Mouse (Mus musculus) large intestine, adult 2 months (tissue): ENCODE measurements around the gene Baiap2l2. TPM values are rescaled to one million over a fixed set of nuclear protein-coding genes. Genes with fewer than 3 reads are reported as not detected.

Source experiments
- DNase-seq: peaks from one replicate; pipeline ENCODE4 v3.0.0-alpha.2; 2012; ENCODE audit warnings: low read depth, low spot score
- WGBS: fragments of 180-500 bp; shearing (Covaris S2); methylation state at CpG from one replicate; pipeline ENCODE4 v1.1.7; 2018; 5-methylcytosine and 5-hydroxymethylcytosine counted together
- polyA plus RNA-seq: library from polyadenylated mRNA; depleted of rRNA; stranded (reverse); fragments of >200 nt; gene quantifications from 2 replicates; pipeline ENCODE4 v1.2.3, GENCODE M21; 2012; rRNA removed

The Baiap2l2 gene
- 223 and 289 TPM in 2 replicates for polyA plus RNA-seq

DNA sequence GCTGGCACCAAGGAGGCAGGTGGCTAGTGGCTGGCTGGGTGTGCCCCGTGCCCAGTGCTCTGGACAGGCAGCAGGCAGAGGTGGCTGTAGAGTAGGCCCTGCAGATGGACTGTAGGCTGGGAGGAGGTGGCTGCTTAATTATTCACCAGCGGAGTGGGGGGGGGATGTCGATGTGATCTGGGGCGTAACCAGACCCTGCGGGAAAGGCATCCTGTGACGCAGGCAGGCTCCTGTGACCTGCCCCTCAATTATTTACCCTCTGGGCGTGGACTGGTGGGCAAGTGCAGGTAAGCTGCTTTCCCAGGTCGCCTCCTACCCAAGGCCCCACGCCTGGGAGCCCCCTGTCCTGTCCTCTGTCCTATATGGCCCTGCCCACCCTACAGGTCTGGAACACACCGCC, at the start of gene Baiap2l2:
TSS of gene Baiap2l2 (minus strand) at position 139 of the 400 bp plus-strand sequence.
- WGBS, result 33% methylated on average over 10 of the region's 10 CpGs
- no peak for DNase-seq

- WGBS, result 11% methylated on average over 4 of the region's 4 CpGs
- no peak for DNase-seq
Observed at GRCm38 (mm10) chr15:79333409-79333808, 48.1 kb upstream of the Baiap2l2 start.

DNA sequence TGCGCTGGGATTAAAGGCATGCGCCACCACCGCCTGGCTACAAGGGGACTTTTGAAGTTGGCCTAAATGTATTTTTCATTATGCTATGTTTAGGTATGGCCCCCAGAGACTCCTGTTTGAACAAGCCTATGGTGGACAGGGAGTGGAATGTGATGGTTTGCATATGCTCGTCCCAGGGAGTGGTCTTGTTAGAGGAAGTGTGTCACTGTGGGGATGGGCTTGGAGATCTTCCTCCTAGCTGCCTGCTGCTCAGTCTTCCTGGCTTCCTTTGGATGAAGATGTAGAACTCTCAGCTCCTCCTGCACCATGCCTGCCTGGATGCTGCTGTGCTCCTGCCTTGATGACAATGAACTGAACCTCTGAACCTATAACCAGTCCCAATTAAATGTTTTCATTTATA, 45.2 kb upstream of the Baiap2l2 start:
- WGBS, result 70% methylated on average over 4 of the region's 4 CpGs
- no peak for DNase-seq

DNA sequence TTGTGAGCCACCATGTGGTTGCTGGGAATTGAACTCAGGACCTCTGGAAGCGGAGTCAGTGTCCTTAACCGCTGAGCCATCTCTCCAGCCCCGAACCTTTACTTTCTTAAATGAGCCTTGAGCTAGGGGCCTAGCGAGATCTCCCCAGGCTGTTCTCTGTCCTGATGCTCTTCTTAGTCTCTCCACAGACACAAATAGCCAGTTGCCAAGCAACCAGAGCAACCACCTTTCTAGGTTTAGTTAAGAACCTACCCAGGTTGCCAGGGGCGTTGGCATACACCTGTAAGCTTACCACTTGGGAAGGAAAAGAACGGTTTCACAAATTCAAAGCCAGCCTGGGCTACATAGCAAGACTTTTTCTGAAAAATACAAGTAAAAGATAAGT, 44.6 kb upstream of the Baiap2l2 start:
- DNase-seq, result no peak
- 76% methylated on average over 6 of the region's 6 CpGs for WGBS

DNA sequence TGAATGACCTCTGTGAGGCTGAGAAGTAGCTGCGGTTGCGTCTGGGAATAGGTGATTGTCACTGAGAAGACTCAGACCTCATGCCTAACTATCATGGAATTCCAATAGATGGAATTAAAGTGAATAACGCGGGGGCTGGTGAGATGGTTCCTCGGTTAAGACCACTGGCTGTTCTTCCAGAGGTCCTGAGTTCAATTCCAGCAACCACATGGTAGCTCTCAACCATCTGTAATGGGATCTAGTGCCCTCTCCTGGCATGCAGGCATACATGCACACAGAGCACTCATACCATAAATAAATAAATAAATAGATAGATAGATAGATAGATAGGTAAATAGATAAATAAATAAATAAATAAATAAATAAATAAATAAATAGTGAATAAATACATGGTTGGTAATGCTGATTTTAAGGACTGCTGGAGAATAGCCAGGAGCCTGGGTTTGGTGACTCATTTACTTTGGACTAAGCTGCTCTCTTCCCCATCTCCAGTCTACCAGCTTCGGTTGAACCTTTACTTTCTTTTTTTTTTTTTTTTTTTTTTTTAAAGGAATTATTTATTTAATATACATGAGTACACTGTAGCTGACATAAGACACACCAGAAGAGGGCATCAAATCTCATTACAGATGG, 44.1 kb upstream of the Baiap2l2 start:
- WGBS, result 94% methylated on average over 6 of the region's 6 CpGs
- no peak for DNase-seq

DNA sequence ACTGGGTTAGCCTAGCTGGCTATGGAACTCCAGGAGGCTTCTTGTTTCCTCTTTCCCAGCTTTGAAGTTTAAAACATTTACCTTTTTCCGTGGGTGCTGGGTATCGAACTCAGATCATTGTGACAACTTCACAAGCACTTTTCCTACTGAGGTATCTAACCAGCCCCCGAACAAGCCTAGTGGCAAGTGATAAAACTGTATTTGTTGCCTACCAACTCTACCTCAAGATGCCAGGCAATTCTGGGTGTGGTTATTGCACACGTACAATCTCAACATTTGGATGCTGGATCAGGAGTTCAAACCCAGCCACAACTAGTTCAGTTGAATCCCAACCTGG, 43.6 kb upstream of the Baiap2l2 start:
- 77% methylated on average over 4 of the region's 4 CpGs for WGBS
- DNase-seq, result no peak

DNA sequence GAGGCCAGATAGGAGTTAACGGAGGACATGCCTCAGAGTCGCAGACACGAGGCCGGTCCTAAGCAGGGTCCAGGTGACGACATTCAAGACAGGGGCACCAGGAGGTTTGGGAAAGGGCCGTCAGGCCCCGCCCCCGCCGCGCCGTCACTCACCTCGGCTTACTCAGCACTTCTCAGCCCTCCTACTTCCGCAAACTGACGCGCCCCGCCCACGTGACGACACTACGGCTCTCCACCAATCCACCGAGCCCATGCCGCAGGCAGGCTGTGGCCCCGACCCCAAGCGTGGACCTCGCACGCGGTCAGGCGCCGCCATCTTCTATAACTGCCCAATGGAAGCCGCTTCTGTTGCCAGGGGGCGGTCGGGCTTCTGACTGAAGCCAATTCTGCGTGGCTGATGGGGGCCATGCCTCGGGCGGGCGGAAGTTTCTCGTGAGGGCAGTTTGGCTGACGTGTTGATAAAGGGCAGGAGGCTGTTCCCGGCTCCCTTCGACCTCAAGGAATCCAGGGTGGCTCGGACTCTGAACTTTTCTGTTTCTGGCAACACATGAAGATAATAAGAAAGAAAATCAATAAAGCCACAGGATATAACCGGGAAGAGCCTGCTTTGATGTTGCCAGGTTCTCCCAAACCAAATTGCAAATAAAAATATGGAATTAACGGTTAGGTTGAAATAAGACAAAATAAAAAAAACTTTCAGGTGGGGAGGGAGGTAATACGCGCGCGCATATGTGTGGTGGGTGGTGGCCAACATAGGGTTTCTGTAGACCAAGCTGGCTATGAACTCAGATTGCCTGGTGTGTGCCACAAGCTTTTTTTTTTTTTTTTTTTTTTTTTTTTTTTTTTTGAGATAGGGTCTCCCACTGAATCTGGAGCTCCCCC, 43.0 kb upstream of the Baiap2l2 start, which contains the start of gene Pla2g6:
TSS of gene Pla2g6 (minus strand) at position 333 of the 881 bp plus-strand sequence.
- 2% methylated on average over 46 of the region's 46 CpGs for WGBS

GRCm38 (mm10) chr15:79326971-79327961, 41.9 kb upstream of the Baiap2l2 start:
- 12% methylated on average over 20 of the region's 20 CpGs for WGBS
- peak; percentile 80 for DNase-seq

More for the DNA sequence above, 43.0 kb upstream of the Baiap2l2 start, which contains the start of gene Pla2g6:
- DNase-seq, result peak; percentile 98

DNA sequence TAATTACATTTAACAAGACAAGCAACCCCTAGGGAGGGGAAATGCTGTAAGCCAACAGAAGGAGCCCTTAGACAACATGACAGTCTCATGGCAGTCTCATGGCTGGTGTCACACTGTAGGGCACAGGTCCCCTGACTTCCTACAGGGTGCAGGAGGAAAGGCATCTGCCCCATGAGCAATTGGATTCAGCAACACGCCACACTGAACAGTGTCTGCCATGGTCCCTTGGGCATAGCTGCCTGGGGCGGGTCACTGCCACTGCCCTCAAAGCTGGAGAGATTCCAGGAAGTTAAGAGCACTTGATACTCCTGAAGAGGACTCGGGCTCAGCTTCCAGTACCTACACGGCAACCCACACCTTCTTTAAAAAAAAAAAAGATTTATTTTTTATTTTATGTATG, 40.9 kb upstream of the Baiap2l2 start:
- 27% methylated on average over 4 of the region's 4 CpGs for WGBS
- no peak for DNase-seq

- 63% methylated on average over 3 of the region's 3 CpGs for WGBS
- no peak for DNase-seq
Observed at GRCm38 (mm10) chr15:79325742-79326141, 40.4 kb upstream of the Baiap2l2 start.

DNA sequence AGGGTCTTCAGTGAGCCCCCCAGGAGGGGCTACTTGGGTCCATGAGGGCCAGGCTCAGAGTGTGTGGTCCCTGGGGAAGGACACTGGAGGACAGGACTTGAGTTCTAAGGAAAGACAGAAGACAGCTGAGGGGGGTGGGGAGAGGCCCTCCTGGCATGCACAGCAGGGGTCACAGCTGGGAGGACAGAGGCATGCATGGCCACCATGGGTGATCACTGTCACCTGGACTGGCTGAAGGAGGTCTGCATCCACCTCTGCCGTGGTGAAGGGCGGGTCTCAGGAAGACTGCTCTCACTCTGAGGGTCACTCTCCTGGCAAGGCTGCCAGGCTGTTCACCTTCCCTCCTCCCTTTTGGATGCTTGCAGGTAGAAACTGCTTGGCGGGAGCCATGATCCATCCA, 39.0 kb upstream of the Baiap2l2 start:
- WGBS, result 69% methylated on average over 3 of the region's 3 CpGs
- DNase-seq, result no peak

GRCm38 (mm10) chr15:79323791-79324155, 38.4 kb upstream of the Baiap2l2 start:
- WGBS, result 48% methylated on average over 4 of the region's 4 CpGs
- no peak for DNase-seq

DNA sequence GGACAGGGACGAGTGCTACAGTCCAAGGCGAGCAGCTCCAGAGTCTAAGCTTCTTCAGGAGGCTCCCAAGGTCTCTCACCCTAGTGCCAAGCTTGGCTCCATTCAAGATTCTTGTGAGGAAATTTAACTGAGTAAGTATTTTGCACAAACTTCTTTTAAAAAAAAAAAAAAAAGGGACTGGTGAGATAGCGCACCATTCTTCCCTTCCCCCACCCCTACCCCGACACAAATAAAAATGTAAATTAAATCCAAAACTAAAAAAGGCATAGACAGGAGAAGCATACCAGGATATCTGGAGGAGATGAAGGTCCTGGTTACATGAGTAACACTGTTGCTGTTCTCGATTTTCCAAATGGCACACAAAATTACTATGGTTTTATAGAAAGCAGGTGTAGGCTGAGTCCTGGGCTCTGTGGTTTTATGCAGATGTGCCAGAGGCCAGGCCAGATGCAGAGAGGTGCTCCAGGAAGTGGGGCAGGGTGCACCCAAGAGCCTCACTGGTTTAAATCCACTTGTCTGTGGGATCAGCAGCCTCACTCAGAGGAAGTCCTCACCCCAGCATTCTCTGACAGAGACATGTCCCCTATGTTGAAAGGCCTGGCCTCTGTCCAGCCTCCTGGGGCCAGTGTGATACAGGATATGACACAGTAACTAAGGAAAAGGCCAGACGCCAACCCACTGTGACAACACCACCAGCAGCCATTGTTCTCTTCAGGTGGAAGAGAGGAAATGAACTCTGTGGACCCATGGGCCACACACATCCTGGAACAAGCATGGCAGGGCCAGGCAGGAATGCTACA, 37.9 kb upstream of the Baiap2l2 start:
- 46% methylated on average over 6 of the region's 6 CpGs for WGBS
- no peak for DNase-seq

GRCm38 (mm10) chr15:79322281-79322990, 37.1 kb upstream of the Baiap2l2 start:
- WGBS, result 34% methylated on average over 11 of the region's 11 CpGs
- no peak for DNase-seq

DNA sequence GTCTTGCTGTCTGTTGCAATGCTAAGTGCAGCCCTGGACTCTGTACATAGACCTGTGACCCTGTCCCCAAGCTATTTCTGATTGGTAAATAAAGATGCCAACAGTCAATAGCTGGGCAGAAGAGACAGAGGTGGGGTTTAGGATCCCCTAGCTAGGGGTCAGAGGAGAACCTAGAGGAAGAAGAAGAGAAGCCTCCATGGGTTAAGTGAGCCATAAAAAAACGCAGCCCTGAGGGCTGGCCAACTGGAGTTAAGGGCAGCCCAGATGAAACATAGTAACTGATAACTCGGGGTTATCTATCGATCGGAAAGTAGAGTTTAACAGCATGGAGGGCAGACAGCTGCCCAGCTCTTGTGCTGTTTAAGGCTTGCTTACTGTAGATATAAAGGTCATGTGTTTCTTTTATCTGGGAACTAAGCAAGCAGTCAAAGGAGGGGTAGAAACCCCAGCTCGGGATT, 36.4 kb upstream of the Baiap2l2 start:
- WGBS, result 32% methylated on average over 5 of the region's 5 CpGs
- DNase-seq, result no peak

- 59% methylated on average over 8 of the region's 8 CpGs for WGBS
- DNase-seq, result no peak
Observed at GRCm38 (mm10) chr15:79313848-79314369, 28.6 kb upstream of the Baiap2l2 start.

- 75% methylated on average over 4 of the region's 4 CpGs for WGBS
- DNase-seq, result no peak
Observed at GRCm38 (mm10) chr15:79307861-79308260, 22.5 kb upstream of the Baiap2l2 start.

DNA sequence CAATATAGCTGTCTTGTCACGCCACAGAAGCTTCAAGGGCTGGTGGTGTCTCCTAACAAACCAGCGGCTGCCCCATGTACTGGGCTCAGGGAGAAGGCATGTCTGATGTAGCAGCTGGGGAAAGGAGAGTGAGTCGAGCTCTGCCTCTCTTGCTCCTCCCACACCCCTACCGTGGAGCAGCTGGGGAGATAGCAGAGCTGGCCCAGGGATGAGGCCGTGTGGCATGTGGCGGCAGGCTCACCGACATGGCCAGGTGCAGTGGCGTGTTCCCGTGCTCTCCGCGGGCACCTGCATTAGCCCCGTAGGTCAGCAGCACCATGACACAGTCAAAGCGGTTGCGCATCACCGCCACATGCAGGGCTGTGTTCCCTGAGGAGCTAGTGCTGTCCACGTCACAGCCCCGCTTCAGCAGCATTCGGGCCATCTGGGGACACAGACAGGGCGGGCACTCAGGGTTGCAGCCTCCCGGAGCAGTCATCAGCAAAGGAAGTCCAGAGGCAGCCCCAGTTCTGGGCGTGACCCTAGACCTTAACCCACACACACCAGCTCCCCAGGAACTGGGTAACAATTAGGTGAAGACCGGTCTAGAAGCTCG, 20.8 kb upstream of the Baiap2l2 start:
- DNase-seq, result no peak
- 82% methylated on average over 23 of the region's 23 CpGs for WGBS
